Mouse (Mus musculus): Measurements from ENCODE around the gene Dvl1. TPM values are rescaled to one million over a fixed set of nuclear protein-coding genes. Genes with fewer than 3 reads are reported as not detected.
A peak's percentile ranks its signal among the peaks of the same experiment; 100 is the strongest.

Dvl1 gene
- polyA plus RNA-seq, 1 experiment from 2014 or later = 6.5 TPM

GRCm38 (mm10) chr4:155849792-155850451, 2.7 kb downstream of the Dvl1 start:
- Histone ChIP-seq H3K4me3 (ENCODE audit: low read depth, low read length) (no peak overlapping the region), H3K36me3 (ENCODE audit: control insufficient read depth, insufficient read depth) (peaks cover 12% of the 10 kb centered on the region; the same call in 1 of the 2 replicates), H3K27me3 (replicated peaks; ENCODE audit: control insufficient read depth, insufficient read depth, low read length) (no peaks in the 10 kb centered on the region), H3K27ac (ENCODE audit: low read depth, low read length) (no peak overlapping the region; the same call in 1 of the 2 replicates), H3K9me3 (ENCODE audit: control insufficient read depth) (no peaks in the 10 kb centered on the region), H3K9ac (ENCODE audit: low read depth, low read length) (no peak overlapping the region), H3K4me2 (replicated peaks; ENCODE audit: low read depth) (peak overlapping the region; percentile 9; the same call in 1 of the 2 replicates), H3K4me1 (replicated peaks; ENCODE audit: control insufficient read depth, insufficient read depth, low read length) (peaks cover 6% of the 10 kb centered on the region; the same call in 1 of the 2 replicates)
- 56% methylated on average over 3 of the region's 3 CpGs for WGBS
- no peak for ATAC-seq
- no peak for TF ChIP-seq CTCF (IDR thresholded peaks at IDR 0.05; ENCODE audit: low read depth)

- no peaks in the 10 kb centered on the region for H3K9me3 ChIP-seq (ENCODE audit: control insufficient read depth)
- ATAC-seq = no peak
- peaks cover 6% of the 10 kb centered on the region; the same call in 1 of the 2 replicates for H3K4me1 ChIP-seq (replicated peaks; ENCODE audit: control insufficient read depth, insufficient read depth, low read length)
- no peaks in the 10 kb centered on the region for H3K27me3 ChIP-seq (replicated peaks; ENCODE audit: control insufficient read depth, insufficient read depth, low read length)
- 85% methylated on average over 3 of the region's 3 CpGs for WGBS
- no peak overlapping the region for H3K4me3 ChIP-seq (ENCODE audit: low read depth, low read length)
- H3K36me3 ChIP-seq (ENCODE audit: control insufficient read depth, insufficient read depth) = peaks cover 26% of the 10 kb centered on the region
- H3K27ac ChIP-seq (ENCODE audit: low read depth, low read length) = no peak overlapping the region
- H3K9ac ChIP-seq (ENCODE audit: low read depth, low read length) = no peak overlapping the region
- H3K4me2 ChIP-seq (replicated peaks; ENCODE audit: low read depth) = no peak overlapping the region
- TF ChIP-seq CTCF (IDR thresholded peaks at IDR 0.05; ENCODE audit: low read depth) = no peak
Observed at GRCm38 (mm10) chr4:155851368-155851767, 4.2 kb downstream of the Dvl1 start.

GRCm38 (mm10) chr4:155851951-155852411, 4.8 kb downstream of the Dvl1 start:
- 68% methylated on average over 2 of the region's 2 CpGs for WGBS
- H3K4me2 ChIP-seq (replicated peaks; ENCODE audit: low read depth) = no peak overlapping the region

GRCm38 (mm10) chr4:155853421-155853820, 6.2 kb downstream of the Dvl1 start:
- no peaks in the 10 kb centered on the region for H3K9me3 ChIP-seq (ENCODE audit: control insufficient read depth)
- no peak overlapping the region for H3K4me3 ChIP-seq (ENCODE audit: low read depth, low read length)
- WGBS = 88% methylated on average over 9 of the region's 9 CpGs
- peaks cover 44% of the 10 kb centered on the region for H3K36me3 ChIP-seq (ENCODE audit: control insufficient read depth, insufficient read depth)
- no peak for ATAC-seq
- H3K27me3 ChIP-seq (replicated peaks; ENCODE audit: control insufficient read depth, insufficient read depth, low read length) = no peaks in the 10 kb centered on the region
- no peak overlapping the region for H3K4me2 ChIP-seq (replicated peaks; ENCODE audit: low read depth)
- H3K4me1 ChIP-seq (replicated peaks; ENCODE audit: control insufficient read depth, insufficient read depth, low read length) = peaks cover 6% of the 10 kb centered on the region; the same call in 1 of the 2 replicates
- no peak for TF ChIP-seq CTCF (IDR thresholded peaks at IDR 0.05; ENCODE audit: low read depth)
- H3K27ac ChIP-seq (ENCODE audit: low read depth, low read length) = no peak overlapping the region
- H3K9ac ChIP-seq (ENCODE audit: low read depth, low read length) = no peak overlapping the region

More at GRCm38 (mm10) chr4:155851951-155852411, 4.8 kb downstream of the Dvl1 start:
- Histone ChIP-seq H3K9me3 (ENCODE audit: control insufficient read depth) (no peaks in the 10 kb centered on the region), H3K36me3 (ENCODE audit: control insufficient read depth, insufficient read depth) (peaks cover 31% of the 10 kb centered on the region), H3K4me3 (ENCODE audit: low read depth, low read length) (no peak overlapping the region), H3K9ac (ENCODE audit: low read depth, low read length) (no peak overlapping the region), H3K27ac (ENCODE audit: low read depth, low read length) (no peak overlapping the region; the same call in 1 of the 2 replicates), H3K27me3 (replicated peaks; ENCODE audit: control insufficient read depth, insufficient read depth, low read length) (no peaks in the 10 kb centered on the region), H3K4me1 (replicated peaks; ENCODE audit: control insufficient read depth, insufficient read depth, low read length) (peaks cover 6% of the 10 kb centered on the region; the same call in 1 of the 2 replicates)
- ATAC-seq = no peak
- TF ChIP-seq CTCF (IDR thresholded peaks at IDR 0.05; ENCODE audit: low read depth) = no peak

GRCm38 (mm10) chr4:155854991-155855390, 7.8 kb downstream of the Dvl1 start:
- peaks cover 56% of the 10 kb centered on the region for H3K36me3 ChIP-seq (ENCODE audit: control insufficient read depth, insufficient read depth)
- 92% methylated on average over 12 of the region's 12 CpGs for WGBS
- H3K4me3 ChIP-seq (ENCODE audit: low read depth, low read length) = no peak overlapping the region
- no peak overlapping the region for H3K27ac ChIP-seq (ENCODE audit: low read depth, low read length)
- no peak overlapping the region for H3K4me2 ChIP-seq (replicated peaks; ENCODE audit: low read depth)
- no peak for TF ChIP-seq CTCF (IDR thresholded peaks at IDR 0.05; ENCODE audit: low read depth)
- no peaks in the 10 kb centered on the region for H3K9me3 ChIP-seq (ENCODE audit: control insufficient read depth)
- no peak for ATAC-seq
- no peak overlapping the region for H3K9ac ChIP-seq (ENCODE audit: low read depth, low read length)
- no peaks in the 10 kb centered on the region for H3K27me3 ChIP-seq (replicated peaks; ENCODE audit: control insufficient read depth, insufficient read depth, low read length)
- H3K4me1 ChIP-seq (replicated peaks; ENCODE audit: control insufficient read depth, insufficient read depth, low read length) = no peaks in the 10 kb centered on the region

- WGBS = 94% methylated on average over 12 of the region's 12 CpGs
- Histone ChIP-seq H3K9me3 (ENCODE audit: control insufficient read depth) (no peaks in the 10 kb centered on the region), H3K4me1 (replicated peaks; ENCODE audit: control insufficient read depth, insufficient read depth, low read length) (no peaks in the 10 kb centered on the region), H3K27me3 (replicated peaks; ENCODE audit: control insufficient read depth, insufficient read depth, low read length) (no peaks in the 10 kb centered on the region), H3K4me3 (ENCODE audit: low read depth, low read length) (no peak overlapping the region), H3K4me2 (replicated peaks; ENCODE audit: low read depth) (no peak overlapping the region), H3K36me3 (ENCODE audit: control insufficient read depth, insufficient read depth) (peaks cover 56% of the 10 kb centered on the region), H3K27ac (ENCODE audit: low read depth, low read length) (no peak overlapping the region), H3K9ac (ENCODE audit: low read depth, low read length) (no peak overlapping the region)
- no peak for TF ChIP-seq CTCF (IDR thresholded peaks at IDR 0.05; ENCODE audit: low read depth)
- ATAC-seq = no peak
Observed at GRCm38 (mm10) chr4:155856071-155856470, 8.9 kb downstream of the Dvl1 start.

All from intestine, postnatal 0 days (tissue).